Mouse (Mus musculus): ENCODE results near the gene Prrx1.

DNA sequence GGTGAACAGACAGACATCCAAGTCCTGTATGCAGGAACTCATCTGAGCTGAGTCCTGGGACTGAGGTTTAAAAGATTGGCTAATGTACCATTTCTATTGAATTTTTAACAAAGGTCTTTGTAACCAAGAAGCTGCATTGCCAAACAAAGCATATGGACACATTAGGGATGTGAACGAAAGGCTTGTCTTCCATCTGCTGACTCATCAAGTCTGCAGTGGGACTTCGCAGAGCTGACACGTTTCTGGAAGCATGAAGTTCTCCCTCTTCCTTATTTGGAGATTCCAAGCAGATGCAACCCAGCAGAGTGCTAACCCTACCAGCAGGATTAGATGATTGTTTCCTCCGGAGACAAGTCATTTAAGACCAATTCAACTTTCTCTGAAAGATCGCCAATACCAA, 61.2 kb downstream of the Prrx1 start:
- no peak for TF ChIP-seq CTCF (IDR thresholded peaks at IDR 0.05; ENCODE audit: borderline replicate concordance, insufficient read depth, low read length)
- no peak for TF ChIP-seq POLR2A (IDR thresholded peaks at IDR 0.05; ENCODE audit: low read depth, low read length)
